Mouse (Mus musculus) retina, postnatal 7 days (tissue): ENCODE results near the gene Rhot1.
A peak's percentile ranks its signal among the peaks of the same experiment; 100 is the strongest.

ENCODE experiments used
- DNase-seq: peaks from one replicate; pipeline ENCODE4 v3.0.0-alpha.2; 2012; ENCODE audit warnings: low read depth, low spot score

The Rhot1 gene

GRCm38 (mm10) chr11:80289701-80290445, 81.1 kb downstream of the Rhot1 start:
- no peak for DNase-seq

GRCm38 (mm10) chr11:80291004-80291403, 82.2 kb downstream of the Rhot1 start:
- DNase-seq: no peak

- DNase-seq: no peak
These were observed 83.6 kb downstream of the Rhot1 start for GRCm38 (mm10) chr11:80292463-80292862.

- DNase-seq: no peak
These were observed 86.2 kb downstream of the Rhot1 start for GRCm38 (mm10) chr11:80295066-80295465.

- no peak for DNase-seq
These were observed 87.0 kb downstream of the Rhot1 start for GRCm38 (mm10) chr11:80295785-80296184.

- DNase-seq: no peak
These were observed 90.9 kb downstream of the Rhot1 start for GRCm38 (mm10) chr11:80299513-80300235.

- DNase-seq: peak; percentile 67
These were observed 91.9 kb downstream of the Rhot1 start, which contains the start of gene Rhbdl3 for GRCm38 (mm10) chr11:80300551-80301315. Rhbdl3 (plus strand) TSS chr11:80300912.

GRCm38 (mm10) chr11:80301316-80302045, 92.7 kb downstream of the Rhot1 start:
- peak; percentile 84 for DNase-seq

- DNase-seq: no peak
These were observed 93.2 kb downstream of the Rhot1 start for GRCm38 (mm10) chr11:80302046-80302390.

GRCm38 (mm10) chr11:80302536-80302935, 93.7 kb downstream of the Rhot1 start:
- DNase-seq: peak; percentile 71

- DNase-seq: no peak
These were observed 94.9 kb downstream of the Rhot1 start for GRCm38 (mm10) chr11:80303746-80304145.

- DNase-seq: no peak
These were observed 96.0 kb downstream of the Rhot1 start for GRCm38 (mm10) chr11:80304846-80305245.

- no peak for DNase-seq
These were observed 99.7 kb downstream of the Rhot1 start for GRCm38 (mm10) chr11:80308537-80308936.

GRCm38 (mm10) chr11:80311271-80311670, 102.5 kb downstream of the Rhot1 start:
- DNase-seq: no peak

GRCm38 (mm10) chr11:80312049-80312448, 103.2 kb downstream of the Rhot1 start:
- DNase-seq: no peak

- no peak for DNase-seq
These were observed 103.7 kb downstream of the Rhot1 start for GRCm38 (mm10) chr11:80312565-80312964.

GRCm38 (mm10) chr11:80313462-80313861, 104.6 kb downstream of the Rhot1 start:
- DNase-seq: no peak

GRCm38 (mm10) chr11:80313944-80314343, 105.1 kb downstream of the Rhot1 start:
- no peak for DNase-seq

- DNase-seq: no peak
These were observed 107.2 kb downstream of the Rhot1 start for GRCm38 (mm10) chr11:80315743-80316639.
